Comparison of ENCODE assay signal across 10 mouse cellular contexts in genomic region chr4:43969373-43969772, GRCm38 (mm10). TPM values are rescaled to one million over a fixed set of nuclear protein-coding genes. Genes with fewer than 3 reads are reported as not detected.
DNase-seq lines count a peak whose midpoint lies in the region; ATAC-seq and TF ChIP-seq lines count a peak whose summit lies in the region.
"Had no signal": no experiment of that assay in that cellular context is flagged by ENCODE, and none has a peak within 500 bp of the region (broad histone marks: within the 10 kb centered on the region; RNA-seq: fewer than 3 reads in every experiment).

No protein-coding gene starts in this region.

- H3K9ac ChIP-seq in heart, adult 2 months (ENCODE audit: low read depth, low read length), result no peak overlapping the region
- H3K9ac ChIP-seq in intestine, embryonic 16.5 days (ENCODE audit: low read depth, low read length), result no peak overlapping the region

- ATAC-seq in intestine, embryonic 16.5 days, result no peak

- H3K4me3 ChIP-seq in heart, embryonic 10.5 days, result no peak overlapping the region
- no peak overlapping the region for H3K4me3 ChIP-seq in heart, adult 2 months
- no peak overlapping the region for H3K4me3 ChIP-seq in intestine, embryonic 16.5 days (ENCODE audit: low read length)

- H3K36me3 ChIP-seq in heart, embryonic 10.5 days, result peaks cover 12% of the 10 kb centered on the region
- no peaks in the 10 kb centered on the region for H3K36me3 ChIP-seq in heart, adult 2 months (ENCODE audit: control insufficient read depth, insufficient read depth, low read length)
- H3K36me3 ChIP-seq in intestine, embryonic 16.5 days (ENCODE audit: control insufficient read depth, insufficient read depth, low read length), result no peaks in the 10 kb centered on the region

- TF ChIP-seq CTCF in heart, adult 2 months (IDR thresholded peaks at IDR 0.05), result no peak

- peak overlapping the region; percentile 53 for H3K27ac ChIP-seq in heart, embryonic 10.5 days
- no peak overlapping the region for H3K27ac ChIP-seq in heart, adult 2 months
- peak overlapping the region; percentile 59 for H3K27ac ChIP-seq in intestine, embryonic 16.5 days (ENCODE audit: low read length)

- no peaks in the 10 kb centered on the region for H3K79me2 ChIP-seq in heart, adult 2 months (replicated peaks; ENCODE audit: control insufficient read depth, insufficient read depth, low read length)

- TF ChIP-seq POLR2A in heart, adult 2 months (IDR thresholded peaks at IDR 0.05; ENCODE audit: insufficient read depth, low read depth, low read length), result no peak

- H3K9me3 ChIP-seq in heart, embryonic 10.5 days, result no peaks in the 10 kb centered on the region
- no peaks in the 10 kb centered on the region for H3K9me3 ChIP-seq in intestine, embryonic 16.5 days (ENCODE audit: control insufficient read depth, low read length)

- H3K4me1 ChIP-seq in heart, embryonic 10.5 days, result peaks cover 76% of the 10 kb centered on the region
- peaks cover 10% of the 10 kb centered on the region for H3K4me1 ChIP-seq in heart, adult 2 months (ENCODE audit: control insufficient read depth, insufficient read depth, low read length)
- peaks cover 48% of the 10 kb centered on the region for H3K4me1 ChIP-seq in intestine, embryonic 16.5 days (ENCODE audit: control insufficient read depth, insufficient read depth, low read length)

- no peak overlapping the region for H3K4me2 ChIP-seq in intestine, embryonic 16.5 days (ENCODE audit: low read depth, low read length)

- intact Hi-C loops in heart, adult 2 months (cut with DNase I), result no loop called here

- no peak for DNase-seq in heart, embryonic 10.5 days (ENCODE audit: low spot score)
- DNase-seq in heart, adult 2 months, result no peak
- DNase-seq in right cerebral cortex, postnatal 14 days, result peak; percentile 17
- DNase-seq in right cerebral cortex, adult 2 months (ENCODE audit: low spot score in 2 of 2), result no peak
- no peak for DNase-seq in urinary bladder, adult 2 months (ENCODE audit: low spot score)
- no peak for DNase-seq in gastrocnemius, adult 18-20 months (ENCODE audit: low spot score)
- no peak for DNase-seq in adrenal gland, postnatal 36 days
- DNase-seq: thymus, postnatal 14 days had no signal

- TF ChIP-seq EP300 in heart, adult 2 months (IDR thresholded peaks at IDR 0.05; ENCODE audit: insufficient read depth, low read depth, low read length), result no peak

- WGBS in heart, embryonic 10.5 days, result 16% methylated on average over 4 of the region's 4 CpGs
- 46% methylated on average over 4 of the region's 4 CpGs for WGBS in heart, adult 2 months
- 38% methylated on average over 4 of the region's 4 CpGs for WGBS in intestine, embryonic 16.5 days

- no peaks in the 10 kb centered on the region for H3K27me3 ChIP-seq in heart, embryonic 10.5 days (ENCODE audit: insufficient read depth, poor library complexity, severe bottlenecking)
- no peaks in the 10 kb centered on the region for H3K27me3 ChIP-seq in heart, adult 2 months (ENCODE audit: control insufficient read depth, insufficient read depth, low read length)
- H3K27me3 ChIP-seq in intestine, embryonic 16.5 days (replicated peaks; ENCODE audit: control insufficient read depth, insufficient read depth, low read length), result no peaks in the 10 kb centered on the region

RNA-seq across cellular contexts. Expression of gene Glipr2, which starts 12.2 kb away (rescaled TPM):
- polyA plus RNA-seq in heart, embryonic 10.5 days (2016; fragmentation: Nextera tagmentation; extraction: Ambion mirVana), result 114 and 119 TPM in 2 replicates
- total RNA-seq in heart, adult 2 months (2021), result 1 to 10 TPM; 2.1 to 5.3 TPM
- polyA plus RNA-seq in heart, adult 2 months (2012; rRNA removed), result 5.2 and 6.9 TPM in 2 replicates
- 69.4 and 78.5 TPM in 2 replicates for polyA plus RNA-seq in intestine, embryonic 16.5 days (2015; fragmentation: Nextera tagmentation; extraction: Ambion mirVana)
- polyA plus RNA-seq in urinary bladder, adult 2 months (2012; rRNA removed), result 24.2 and 24.7 TPM in 2 replicates
- 1 to 10 TPM; 1.8 to 2.5 TPM for total RNA-seq in gastrocnemius, adult 18-20 months (2021)
- total RNA-seq in adrenal gland, postnatal 36 days (2021), result 1 to 10 TPM; 3.7 to 5.3 TPM

RNA-seq across cellular contexts. Expression of gene Ccin, which starts 13.9 kb away (rescaled TPM):
- not detected in 2 replicates for polyA plus RNA-seq in heart, embryonic 10.5 days (2016; fragmentation: Nextera tagmentation; extraction: Ambion mirVana)
- total RNA-seq in heart, adult 2 months (2021), result not detected
- polyA plus RNA-seq in heart, adult 2 months (2012; rRNA removed), result 0.15 and 0.16 TPM in 2 replicates
- not detected in 2 replicates for polyA plus RNA-seq in intestine, embryonic 16.5 days (2015; fragmentation: Nextera tagmentation; extraction: Ambion mirVana)
- 0.04 and 0.07 TPM in 2 replicates for polyA plus RNA-seq in urinary bladder, adult 2 months (2012; rRNA removed)
- not detected for total RNA-seq in gastrocnemius, adult 18-20 months (2021)
- not detected for total RNA-seq in adrenal gland, postnatal 36 days (2021)
- total RNA-seq: left cerebral cortex, postnatal 36 days had no signal

RNA-seq across cellular contexts. Expression of gene Clta, which starts 34.9 kb away (rescaled TPM):
- polyA plus RNA-seq in heart, embryonic 10.5 days (2016; fragmentation: Nextera tagmentation; extraction: Ambion mirVana), result 156 and 170 TPM in 2 replicates
- 10 to 100 TPM; 75.8 to 78.6 TPM for total RNA-seq in heart, adult 2 months (2021)
- 64.6 and 68.4 TPM in 2 replicates for polyA plus RNA-seq in heart, adult 2 months (2012; rRNA removed)
- 241 and 256 TPM in 2 replicates for polyA plus RNA-seq in intestine, embryonic 16.5 days (2015; fragmentation: Nextera tagmentation; extraction: Ambion mirVana)
- polyA plus RNA-seq in urinary bladder, adult 2 months (2012; rRNA removed), result 300 and 319 TPM in 2 replicates
- total RNA-seq in gastrocnemius, adult 18-20 months (2021), result 10 to 100 TPM; 48.4 to 58.3 TPM
- total RNA-seq in adrenal gland, postnatal 36 days (2021), result 100 to 1,000 TPM; 183 to 188 TPM
